Mouse (Mus musculus): ENCODE results near the gene A930033H14Rik. TPM values are rescaled to one million over a fixed set of nuclear protein-coding genes. Genes with fewer than 3 reads are reported as not detected.
A peak's percentile ranks its signal among the peaks of the same experiment; 100 is the strongest.

Gene A930033H14Rik
- total and polyA plus RNA-seq, 3 experiments, result not detected

DNA sequence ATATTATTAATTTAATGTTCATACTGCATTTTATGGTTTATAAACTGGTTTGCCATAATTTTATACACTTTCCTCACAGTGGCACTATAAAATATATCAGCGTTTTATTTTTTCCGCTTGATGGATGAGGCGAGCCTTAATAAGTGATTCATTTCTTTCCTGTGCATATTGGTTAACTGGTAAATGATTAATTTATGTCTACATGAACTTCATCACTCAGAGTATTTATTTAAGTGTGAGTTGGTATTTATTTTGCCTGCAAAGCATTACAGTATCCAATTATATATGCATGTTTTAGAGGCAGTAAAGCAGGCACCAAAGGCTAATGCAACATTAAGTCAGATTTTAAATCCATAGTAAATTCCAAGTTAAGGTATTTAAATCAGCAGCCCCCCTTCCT, 47.1 kb downstream of the A930033H14Rik start:
- Histone ChIP-seq H3K9ac (ENCODE audit: control insufficient read depth, low read depth, low read length, poor library complexity, severe bottlenecking) (no peak overlapping the region), H3K36me3 (ENCODE audit: control insufficient read depth in 1 of 2, insufficient read depth in 2 of 2, low read length in 2 of 2) (no peaks in the 10 kb centered on the region), H3K4me1 (ENCODE audit: control insufficient read depth in 1 of 2, insufficient read depth in 2 of 2, low read length in 2 of 2) (no peaks in the 10 kb centered on the region), H3K9me3 (replicated peaks; ENCODE audit: insufficient read depth, low read length) (no peaks in the 10 kb centered on the region), H3K27me3 (ENCODE audit: control insufficient read depth in 1 of 2, insufficient read depth in 2 of 2, low read length in 2 of 2) (no peaks in the 10 kb centered on the region), H3K27ac (ENCODE audit: control insufficient read depth, low read depth, low read length) (no peak overlapping the region), H3K79me2 (ENCODE audit: control insufficient read depth, insufficient read depth, low read length, poor library complexity) (no peaks in the 10 kb centered on the region), H3K4me3 (ENCODE audit: control insufficient read depth in 1 of 2, insufficient read depth in 1 of 2, low read depth in 2 of 2, low read length in 2 of 2) (no peak overlapping the region)
- TF ChIP-seq NRF1 (IDR thresholded peaks at IDR 0.05; ENCODE audit: insufficient read depth, low read depth, low read length, poor library complexity, severe bottlenecking) (no peak), MEF2A (IDR thresholded peaks at IDR 0.05; ENCODE audit: extremely low read depth, insufficient replicate concordance, low read depth, low read length, poor library complexity, severe bottlenecking) (no peak), JUND (IDR thresholded peaks at IDR 0.05; ENCODE audit: low read depth, low read length) (no peak), RAD21 (IDR thresholded peaks at IDR 0.05; ENCODE audit: low read depth, low read length) (no peak), ZC3H11A (IDR thresholded peaks at IDR 0.05; ENCODE audit: low read depth, low read length) (no peak), MYC (IDR thresholded peaks at IDR 0.05; ENCODE audit: low read depth, low read length) (no peak), CTCF (IDR thresholded peaks at IDR 0.05 in 2 of 3, conservative IDR thresholded peaks at IDR 0.05 in 1 of 3; ENCODE audit: control insufficient read depth in 1 of 3, insufficient read depth in 1 of 3, low read depth in 2 of 3, low read length in 3 of 3, poor library complexity in 1 of 3, severe bottlenecking in 1 of 3) (no peak), MAX (IDR thresholded peaks at IDR 0.05; ENCODE audit: low read length) (no peak)
- DNase-seq (ENCODE audit: low read depth, low spot score), result no peak

DNA sequence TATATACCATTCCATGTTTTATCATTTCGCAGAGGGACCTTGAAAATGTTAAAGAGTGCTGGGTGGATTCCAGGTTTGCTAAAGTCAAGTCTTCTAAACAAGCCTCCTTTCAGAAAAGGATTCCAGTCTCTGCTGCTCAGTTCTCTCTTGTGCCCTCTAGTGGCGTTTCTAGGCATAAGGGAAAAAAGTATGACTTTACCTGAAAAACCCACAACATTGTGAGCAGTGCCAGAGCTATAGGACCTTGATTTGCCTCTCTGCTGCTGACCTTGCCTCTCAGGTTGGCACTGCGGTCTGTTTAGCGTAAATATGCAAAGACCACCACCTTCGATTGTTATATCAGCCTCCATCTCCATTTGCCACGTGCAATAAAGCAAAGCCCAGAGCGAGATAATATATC, 47.8 kb downstream of the A930033H14Rik start:
- Histone ChIP-seq H3K27ac (ENCODE audit: control insufficient read depth, low read depth, low read length) (no peak overlapping the region), H3K4me1 (ENCODE audit: control insufficient read depth in 1 of 2, insufficient read depth in 2 of 2, low read length in 2 of 2) (no peaks in the 10 kb centered on the region), H3K27me3 (ENCODE audit: control insufficient read depth in 1 of 2, insufficient read depth in 2 of 2, low read length in 2 of 2) (no peaks in the 10 kb centered on the region), H3K9ac (ENCODE audit: control insufficient read depth, low read depth, low read length, poor library complexity, severe bottlenecking) (no peak overlapping the region), H3K4me3 (ENCODE audit: control insufficient read depth in 1 of 2, insufficient read depth in 1 of 2, low read depth in 2 of 2, low read length in 2 of 2) (no peak overlapping the region), H3K79me2 (ENCODE audit: control insufficient read depth, insufficient read depth, low read length, poor library complexity) (no peaks in the 10 kb centered on the region), H3K9me3 (replicated peaks; ENCODE audit: insufficient read depth, low read length) (no peaks in the 10 kb centered on the region), H3K36me3 (ENCODE audit: control insufficient read depth in 1 of 2, insufficient read depth in 2 of 2, low read length in 2 of 2) (no peaks in the 10 kb centered on the region)
- peak; percentile 16 for DNase-seq (ENCODE audit: low read depth, low spot score)
- TF ChIP-seq SMC3 (IDR thresholded peaks at IDR 0.05; ENCODE audit: low read depth, low read length), result peak; percentile 33
- TF ChIP-seq RAD21 (IDR thresholded peaks at IDR 0.05; ENCODE audit: low read depth, low read length), result peak; percentile 10
- TF ChIP-seq CTCF (IDR thresholded peaks at IDR 0.05 in 2 of 3, conservative IDR thresholded peaks at IDR 0.05 in 1 of 3; ENCODE audit: control insufficient read depth in 1 of 3, insufficient read depth in 1 of 3, low read depth in 2 of 3, low read length in 3 of 3, poor library complexity in 1 of 3, severe bottlenecking in 1 of 3), result peak; percentile 5 to 45 (median 43); a peak in 5 of 6 replicates
- TF ChIP-seq ZC3H11A (IDR thresholded peaks at IDR 0.05; ENCODE audit: low read depth, low read length), result no peak
- no peak for TF ChIP-seq ZMIZ1 (IDR thresholded peaks at IDR 0.05; ENCODE audit: low read depth, low read length)
- no peak for TF ChIP-seq EP300 (IDR thresholded peaks at IDR 0.05; ENCODE audit: low read depth in 1 of 2, low read length in 2 of 2)

DNA sequence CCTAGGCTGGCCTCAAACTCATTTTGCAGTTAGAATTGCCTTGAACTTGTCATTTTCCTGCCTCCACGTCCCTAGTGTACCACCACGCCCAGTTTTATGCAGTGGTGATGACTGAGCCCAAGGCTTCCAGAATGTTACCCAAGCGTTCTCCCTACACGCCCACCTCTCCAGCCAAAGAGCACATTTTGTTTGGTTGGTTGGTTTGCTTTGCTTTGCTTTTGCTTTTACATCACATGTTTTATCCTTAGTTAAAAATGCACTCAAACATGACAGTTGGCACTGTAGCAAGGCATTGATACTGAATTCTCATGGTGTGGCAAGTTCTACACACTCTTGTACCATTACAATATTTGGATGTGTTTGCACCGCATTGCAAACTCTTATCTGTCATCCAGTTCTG, 49.7 kb downstream of the A930033H14Rik start:
- Histone ChIP-seq H3K36me3 (ENCODE audit: control insufficient read depth in 1 of 2, insufficient read depth in 2 of 2, low read length in 2 of 2) (no peaks in the 10 kb centered on the region), H3K27ac (ENCODE audit: control insufficient read depth, low read depth, low read length) (no peak overlapping the region)
- DNase-seq (ENCODE audit: low read depth, low spot score), result no peak
- TF ChIP-seq GATA1 (IDR thresholded peaks at IDR 0.05; ENCODE audit: low read depth, low read length) (no peak), NRF1 (IDR thresholded peaks at IDR 0.05; ENCODE audit: insufficient read depth, low read depth, low read length, poor library complexity, severe bottlenecking) (no peak), TCF12 (IDR thresholded peaks at IDR 0.05; ENCODE audit: low read depth, low read length) (no peak), RAD21 (IDR thresholded peaks at IDR 0.05; ENCODE audit: low read depth, low read length) (no peak), MAZ (IDR thresholded peaks at IDR 0.05; ENCODE audit: low read depth, low read length) (no peak), USF2 (IDR thresholded peaks at IDR 0.05; ENCODE audit: borderline replicate concordance in 1 of 2, insufficient read depth in 1 of 2, low read depth in 1 of 2, low read length in 2 of 2) (no peak), MYB (IDR thresholded peaks at IDR 0.05; ENCODE audit: low read depth, low read length) (no peak), KAT2A (conservative IDR thresholded peaks at IDR 0.05; ENCODE audit: low read depth, low read length) (no peak), HCFC1 (IDR thresholded peaks at IDR 0.05; ENCODE audit: low read depth, low read length) (no peak), TAL1 (IDR thresholded peaks at IDR 0.05; ENCODE audit: low read length) (no peak), ZKSCAN1 (IDR thresholded peaks at IDR 0.05; ENCODE audit: low read depth, low read length) (no peak), MAFK (IDR thresholded peaks at IDR 0.05; ENCODE audit: borderline replicate concordance, low read depth, low read length) (no peak), SMC3 (IDR thresholded peaks at IDR 0.05; ENCODE audit: low read depth, low read length) (no peak), TBP (IDR thresholded peaks at IDR 0.05; ENCODE audit: low read depth, low read length) (no peak), CHD2 (IDR thresholded peaks at IDR 0.05; ENCODE audit: low read length) (no peak), UBTF (IDR thresholded peaks at IDR 0.05; ENCODE audit: borderline replicate concordance, insufficient read depth, low read depth, low read length) (no peak), USF1 (IDR thresholded peaks at IDR 0.05; ENCODE audit: low read depth, low read length) (no peak)

More for the DNA sequence above, 49.7 kb downstream of the A930033H14Rik start:
- Histone ChIP-seq H3K9ac (ENCODE audit: control insufficient read depth, low read depth, low read length, poor library complexity, severe bottlenecking) (no peak overlapping the region), H3K4me3 (ENCODE audit: control insufficient read depth in 1 of 2, insufficient read depth in 1 of 2, low read depth in 2 of 2, low read length in 2 of 2) (no peak overlapping the region), H3K4me1 (ENCODE audit: control insufficient read depth in 1 of 2, insufficient read depth in 2 of 2, low read length in 2 of 2) (no peaks in the 10 kb centered on the region), H3K79me2 (ENCODE audit: control insufficient read depth, insufficient read depth, low read length, poor library complexity) (no peaks in the 10 kb centered on the region), H3K9me3 (replicated peaks; ENCODE audit: insufficient read depth, low read length) (no peaks in the 10 kb centered on the region), H3K27me3 (ENCODE audit: control insufficient read depth in 1 of 2, insufficient read depth in 2 of 2, low read length in 2 of 2) (no peaks in the 10 kb centered on the region)

Data from MEL (cell line).